Mouse (Mus musculus) kidney, embryonic 16.5 days (tissue): ENCODE results near the gene Nme4. TPM values are rescaled to one million over a fixed set of nuclear protein-coding genes. Genes with fewer than 3 reads are reported as not detected.

Experiments
- ATAC-seq: fragments of 200-750 bp; cut with Nextera tagmentation; 2 replicates; pipeline ENCODE4 v1.8.0; 2017; ENCODE audit warnings: moderate TSS enrichment; ENCODE audit not compliant: low FRiP score, low TSS enrichment
- H3K27ac ChIP-seq: fragments of 300-500 bp; sonication (generic); 2 replicates; pipeline ENCODE4 v1.5.1; 2014; ENCODE audit warnings: low read length
- H3K27me3 ChIP-seq: fragments of 300-500 bp; sonication (generic); 2 replicates; pipeline ENCODE4 v1.6.1; 2014; ENCODE audit warnings: low read length, control low read depth, mixed read lengths; ENCODE audit not compliant: insufficient read depth
- H3K36me3 ChIP-seq: fragments of 300-500 bp; sonication (generic); 2 replicates; pipeline ENCODE4 v1.6.1; 2014; ENCODE audit warnings: low read length, control low read depth, mixed read lengths; ENCODE audit not compliant: insufficient read depth
- H3K4me1 ChIP-seq: fragments of 300-500 bp; sonication (generic); 2 replicates; pipeline ENCODE4 v1.6.1; 2014; ENCODE audit warnings: low read length, control low read depth, mixed read lengths; ENCODE audit not compliant: insufficient read depth
- H3K4me2 ChIP-seq: fragments of 300-500 bp; sonication (generic); replicated peaks from 2 replicates; pipeline ENCODE4 v1.6.1; 2014; ENCODE audit warnings: low read depth, low read length
- H3K4me3 ChIP-seq: fragments of 300-500 bp; sonication (generic); 2 replicates; pipeline ENCODE4 v1.5.1; 2014; ENCODE audit warnings: mild to moderate bottlenecking, low read length
- H3K9ac ChIP-seq: fragments of 300-500 bp; sonication (generic); replicated peaks from 2 replicates; pipeline ENCODE4 v1.6.1; 2014; ENCODE audit warnings: low read length
- H3K9me3 ChIP-seq: fragments of 300-500 bp; sonication (generic); 2 replicates; pipeline ENCODE4 v1.6.1; 2016; ENCODE audit warnings: low read length, control low read depth
- WGBS: fragments of 180-500 bp; shearing (Covaris S2); extraction: QIAGEN DNeasy Blood & Tissue Kit; methylation state at CpG from one replicate; pipeline ENCODE4 v1.1.7; 2014; 5-methylcytosine and 5-hydroxymethylcytosine counted together
- polyA plus RNA-seq: library from polyadenylated mRNA; unstranded; fragments of >200 nt; fragmentation: Nextera tagmentation; extraction: Ambion mirVana; gene quantifications from 2 replicates; pipeline ENCODE4 v1.2.1, GENCODE M21; 2015

Nme4 gene
- polyA plus RNA-seq, 1 experiment from 2014 or later, result 112 TPM

- H3K27ac ChIP-seq, result no peak overlapping the region
- H3K27me3 ChIP-seq, result no peaks in the 10 kb centered on the region
- H3K9ac ChIP-seq, result no peak overlapping the region
- H3K9me3 ChIP-seq, result no peaks in the 10 kb centered on the region
- H3K4me2 ChIP-seq, result no peak overlapping the region
- 94% methylated on average over 4 of the region's 4 CpGs for WGBS
- H3K36me3 ChIP-seq, result no peaks in the 10 kb centered on the region
- no peak overlapping the region for H3K4me3 ChIP-seq
- H3K4me1 ChIP-seq, result peaks cover 36% of the 10 kb centered on the region
- ATAC-seq, result no peak
Measured at GRCm38 (mm10) chr17:26052706-26053105, 42.7 kb downstream of the Nme4 start.

- Histone ChIP-seq H3K27ac (no peak overlapping the region), H3K9ac (no peak overlapping the region), H3K4me1 (peaks cover 33% of the 10 kb centered on the region), H3K27me3 (no peaks in the 10 kb centered on the region), H3K4me3 (no peak overlapping the region), H3K9me3 (no peaks in the 10 kb centered on the region), H3K36me3 (no peaks in the 10 kb centered on the region), H3K4me2 (no peak overlapping the region)
- no peak for ATAC-seq
- WGBS, result 87% methylated on average over 4 of the region's 4 CpGs
Measured at GRCm38 (mm10) chr17:26052074-26052473, 43.3 kb downstream of the Nme4 start.

GRCm38 (mm10) chr17:26048118-26048517 lies 47.3 kb downstream of the Nme4 start:
- Histone ChIP-seq H3K27me3 (no peaks in the 10 kb centered on the region), H3K27ac (no peak overlapping the region), H3K9ac (no peak overlapping the region), H3K36me3 (no peaks in the 10 kb centered on the region), H3K4me1 (no peaks in the 10 kb centered on the region), H3K9me3 (no peaks in the 10 kb centered on the region), H3K4me2 (no peak overlapping the region), H3K4me3 (no peak overlapping the region)
- no peak for ATAC-seq
- WGBS, result 90% methylated on average over 8 of the region's 8 CpGs

- no peaks in the 10 kb centered on the region for H3K9me3 ChIP-seq
- H3K4me2 ChIP-seq, result no peak overlapping the region
- H3K9ac ChIP-seq, result no peak overlapping the region
- H3K4me1 ChIP-seq, result peaks cover 1% of the 10 kb centered on the region; the same call in 1 of the 2 replicates
- H3K36me3 ChIP-seq, result no peaks in the 10 kb centered on the region
- H3K27ac ChIP-seq, result no peak overlapping the region
- no peak for ATAC-seq
- 57% methylated on average over 10 of the region's 10 CpGs for WGBS
- no peaks in the 10 kb centered on the region for H3K27me3 ChIP-seq
- no peak overlapping the region for H3K4me3 ChIP-seq
Measured at GRCm38 (mm10) chr17:26046253-26046997, 49.0 kb downstream of the Nme4 start.

GRCm38 (mm10) chr17:26045285-26045684 lies 50.1 kb downstream of the Nme4 start:
- H3K4me1 ChIP-seq, result peaks cover 6% of the 10 kb centered on the region; the same call in 1 of the 2 replicates
- H3K4me2 ChIP-seq, result no peak overlapping the region
- no peaks in the 10 kb centered on the region for H3K36me3 ChIP-seq
- no peaks in the 10 kb centered on the region for H3K9me3 ChIP-seq
- H3K4me3 ChIP-seq, result no peak overlapping the region
- no peak overlapping the region for H3K9ac ChIP-seq
- H3K27me3 ChIP-seq, result no peaks in the 10 kb centered on the region
- ATAC-seq, result no peak
- 49% methylated on average over 4 of the region's 4 CpGs for WGBS
- no peak overlapping the region for H3K27ac ChIP-seq

GRCm38 (mm10) chr17:26043249-26043636 lies 52.2 kb downstream of the Nme4 start:
- WGBS, result 68% methylated on average over 5 of the region's 5 CpGs
- Histone ChIP-seq H3K4me3 (no peak overlapping the region), H3K27me3 (no peaks in the 10 kb centered on the region), H3K36me3 (no peaks in the 10 kb centered on the region), H3K4me2 (no peak overlapping the region), H3K9ac (no peak overlapping the region), H3K4me1 (peaks cover 6% of the 10 kb centered on the region; the same call in 1 of the 2 replicates), H3K27ac (no peak overlapping the region), H3K9me3 (no peaks in the 10 kb centered on the region)
- no peak for ATAC-seq

GRCm38 (mm10) chr17:26042599-26043248 lies 52.7 kb downstream of the Nme4 start:
- no peak overlapping the region for H3K27ac ChIP-seq

More at GRCm38 (mm10) chr17:26042599-26043248, 52.7 kb downstream of the Nme4 start:
- no peak overlapping the region for H3K4me2 ChIP-seq
- 87% methylated on average over 12 of the region's 13 CpGs for WGBS
- H3K4me1 ChIP-seq, result peaks cover 6% of the 10 kb centered on the region; the same call in 1 of the 2 replicates
- no peak for ATAC-seq
- H3K9ac ChIP-seq, result no peak overlapping the region
- H3K36me3 ChIP-seq, result no peaks in the 10 kb centered on the region
- H3K4me3 ChIP-seq, result no peak overlapping the region
- H3K9me3 ChIP-seq, result no peaks in the 10 kb centered on the region
- no peaks in the 10 kb centered on the region for H3K27me3 ChIP-seq

Other genes starting within 250 kb of the Nme4 start
- gene Wdr90, start 234.1 kb downstream of the Nme4 start, polyA plus RNA-seq, result 33.1 and 33.5 TPM in 2 replicates
- 72.9 and 79.2 TPM in 2 replicates for gene Mcrip2, start 226.8 kb downstream of the Nme4 start, polyA plus RNA-seq
- 100 and 102 TPM in 2 replicates for gene Mettl26, start 220.5 kb downstream of the Nme4 start, polyA plus RNA-seq
- 0.71 and 1.0 TPM in 2 replicates for gene Wfikkn1, start 214.7 kb downstream of the Nme4 start, polyA plus RNA-seq
- gene Rab40c, start 175.9 kb downstream of the Nme4 start, polyA plus RNA-seq, result 33.5 and 33.7 TPM in 2 replicates
- 85.8 and 95.9 TPM in 2 replicates for gene Pigq, start 150.7 kb downstream of the Nme4 start, polyA plus RNA-seq
- gene Nhlrc4, start 150.6 kb downstream of the Nme4 start, polyA plus RNA-seq, result 1.8 and 3.7 TPM in 2 replicates
- 8.1 and 9.5 TPM in 2 replicates for gene A930017K11Rik, start 143.0 kb downstream of the Nme4 start, polyA plus RNA-seq
- gene Capn15, start 109.8 kb downstream of the Nme4 start, polyA plus RNA-seq, result 26.0 and 30.7 TPM in 2 replicates
- gene Rab11fip3, start 26.0 kb downstream of the Nme4 start, polyA plus RNA-seq, result 30.7 and 41.0 TPM in 2 replicates
- 46.9 and 52.3 TPM in 2 replicates for gene Decr2, start 5.3 kb downstream of the Nme4 start, polyA plus RNA-seq
- gene Tmem8, start 17.7 kb upstream of the Nme4 start, polyA plus RNA-seq, result 6.5 and 7.1 TPM in 2 replicates
- 216 and 238 TPM in 2 replicates for gene Mrpl28, start 27.9 kb upstream of the Nme4 start, polyA plus RNA-seq
- gene Axin1, start 43.1 kb upstream of the Nme4 start, polyA plus RNA-seq, result 8.3 and 11.7 TPM in 2 replicates
- gene Pdia2, start 103.5 kb upstream of the Nme4 start, polyA plus RNA-seq, result 0.52 and 0.89 TPM in 2 replicates
- gene Rgs11, start 107.3 kb upstream of the Nme4 start, polyA plus RNA-seq, result 17.7 and 19.4 TPM in 2 replicates
- gene Arhgdig, start 112.2 kb upstream of the Nme4 start, polyA plus RNA-seq, result 6.4 TPM in 2 replicates
- 73.6 and 74.3 TPM in 2 replicates for gene Fam234a, start 148.6 kb upstream of the Nme4 start, polyA plus RNA-seq
- gene Luc7l, start 157.3 kb upstream of the Nme4 start, polyA plus RNA-seq, result 97.7 and 108 TPM in 2 replicates